Mouse (Mus musculus) forebrain, embryonic 14.5 days (tissue): Measurements from ENCODE around the gene Psg26. TPM values are rescaled to one million over a fixed set of nuclear protein-coding genes. Genes with fewer than 3 reads are reported as not detected.

Experiments used
- polyA plus RNA-seq: library from polyadenylated mRNA; unstranded; fragments of >200 nt; fragmentation: Nextera tagmentation; extraction: Ambion mirVana; gene quantifications from 2 replicates; pipeline ENCODE4 v1.2.1, GENCODE M21; 2014

Psg26 gene
- polyA plus RNA-seq, 1 experiment from 2014 or later, result not detected

Other genes starting within 250 kb of the Psg26 start
- not detected in 2 replicates for gene Mill1, start 238.8 kb downstream of the Psg26 start, polyA plus RNA-seq
- not detected in 2 replicates for gene Psg18, start 129.2 kb downstream of the Psg26 start, polyA plus RNA-seq
- gene Psg28, start 52.1 kb downstream of the Psg26 start, polyA plus RNA-seq, result not detected in 2 replicates
- not detected in 2 replicates for gene Psg25, start 48.1 kb upstream of the Psg26 start, polyA plus RNA-seq
- gene Psg27, start 83.1 kb upstream of the Psg26 start, polyA plus RNA-seq, result not detected in 2 replicates
- gene Psg23, start 132.3 kb upstream of the Psg26 start, polyA plus RNA-seq, result not detected in 2 replicates
- not detected in 2 replicates for gene Psg21, start 172.5 kb upstream of the Psg26 start, polyA plus RNA-seq
- gene Psg20, start 202.0 kb upstream of the Psg26 start, polyA plus RNA-seq, result not detected in 2 replicates
- gene Psg22, start 233.9 kb upstream of the Psg26 start, polyA plus RNA-seq, result not detected in 2 replicates